Mouse (Mus musculus) lung, adult 2 months (tissue): ENCODE results near the gene Nkx1-2.

ENCODE experiments used
- CTCF ChIP-seq: fragments of 200-500 bp; IDR thresholded peaks from 2 replicates; pipeline ENCODE4 v1.5.1; 2011; ENCODE audit warnings: mild to moderate bottlenecking, low read length, control low read depth; ENCODE audit not compliant: insufficient read depth
- POLR2A ChIP-seq: fragments of 200-500 bp; IDR thresholded peaks from 2 replicates; pipeline ENCODE4 v1.6.1; 2011; ENCODE audit warnings: low read depth, mild to moderate bottlenecking, control low read depth, low read length, borderline replicate concordance; ENCODE audit errors: extremely low read depth

DNA sequence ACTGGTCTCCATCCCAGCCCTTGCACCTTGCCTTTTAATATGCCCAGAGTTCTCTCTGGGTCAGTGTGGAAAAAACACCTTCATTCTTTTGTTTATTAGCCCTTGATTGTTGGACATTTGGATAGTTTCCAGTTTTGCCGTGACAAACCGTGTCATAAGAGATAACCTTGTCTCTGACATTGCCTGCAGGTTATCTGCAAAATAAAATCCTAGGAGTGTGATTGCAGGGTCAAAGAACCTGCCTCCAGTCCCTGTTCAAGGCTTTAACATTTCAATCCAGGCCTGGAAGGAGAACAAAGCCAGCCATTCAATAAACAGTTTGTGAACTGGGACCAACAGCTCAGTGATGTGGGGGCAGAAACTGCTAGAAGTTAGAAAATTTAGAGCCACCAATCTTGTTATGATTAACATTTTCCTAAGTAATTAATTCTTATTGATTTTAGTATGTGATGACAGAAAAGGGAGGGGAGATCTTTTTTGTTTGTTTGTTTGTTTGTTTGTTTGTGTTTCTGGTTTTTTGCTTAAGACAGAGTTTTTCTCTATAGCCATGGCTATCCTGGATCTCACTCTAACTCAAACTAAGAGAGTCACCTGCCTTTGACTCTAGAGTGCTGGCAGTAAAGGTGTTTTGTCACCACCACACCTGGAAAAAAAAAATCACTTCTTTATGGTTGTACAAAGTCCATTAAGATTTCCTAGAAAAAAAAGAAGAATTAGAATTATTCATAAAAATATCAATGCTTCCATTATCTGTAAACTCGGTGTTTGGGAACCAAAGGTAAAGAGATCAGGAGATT is 13.5 kb downstream of the Nkx1-2 start:
- TF ChIP-seq CTCF (no peak), POLR2A (no peak)
